Mouse (Mus musculus): ENCODE results near the gene Git2.
A peak's percentile ranks its signal among the peaks of the same experiment; 100 is the strongest.

Git2 gene

GRCm38 (mm10) chr5:114796299-114797012 is 21.1 kb upstream of the Git2 start:
- DNase-seq (ENCODE audit: low spot score): no peak

DNA sequence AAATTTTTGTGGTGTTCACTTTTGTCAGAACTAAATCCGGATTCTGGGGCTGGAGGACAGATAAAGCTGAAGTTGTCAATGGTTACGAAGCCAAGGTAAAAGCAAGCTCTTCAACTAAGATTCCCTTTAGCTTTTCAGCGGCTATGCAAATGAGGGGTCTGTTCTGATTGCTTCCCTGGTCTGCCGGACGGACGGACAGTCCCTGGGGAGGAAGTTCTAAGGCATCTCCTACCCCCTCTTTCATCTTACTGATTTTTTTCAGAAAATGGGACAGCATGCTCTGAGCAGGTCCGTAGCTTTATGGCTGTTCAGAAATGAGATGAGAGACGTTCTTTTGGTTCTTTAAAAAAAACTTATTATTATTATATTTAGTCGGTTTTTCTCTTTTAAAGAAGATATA is 20.3 kb upstream of the Git2 start:
- DNase-seq (ENCODE audit: low spot score): no peak

DNA sequence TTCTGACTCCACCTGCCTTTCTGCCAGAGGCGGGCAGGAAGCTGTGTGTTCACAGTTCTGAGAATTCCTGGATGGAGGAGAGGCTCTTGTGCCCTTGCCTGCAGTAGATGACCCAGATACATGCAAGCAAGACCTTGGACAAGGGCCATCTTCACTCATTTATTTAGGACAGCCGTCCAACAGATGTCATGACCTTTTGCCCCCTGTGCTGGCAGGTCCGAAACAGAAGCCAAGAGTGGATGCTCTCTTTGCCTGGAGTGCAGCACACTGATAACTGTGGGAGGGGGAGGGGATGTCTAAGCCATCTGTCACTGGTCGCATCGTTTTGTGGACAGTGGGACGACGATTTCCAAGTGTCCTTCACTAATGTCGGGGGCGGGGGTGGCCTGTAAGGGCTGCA is 19.9 kb upstream of the Git2 start:
- DNase-seq (ENCODE audit: low spot score): no peak

GRCm38 (mm10) chr5:114794609-114795008 is 19.3 kb upstream of the Git2 start:
- DNase-seq (ENCODE audit: low spot score): no peak

DNA sequence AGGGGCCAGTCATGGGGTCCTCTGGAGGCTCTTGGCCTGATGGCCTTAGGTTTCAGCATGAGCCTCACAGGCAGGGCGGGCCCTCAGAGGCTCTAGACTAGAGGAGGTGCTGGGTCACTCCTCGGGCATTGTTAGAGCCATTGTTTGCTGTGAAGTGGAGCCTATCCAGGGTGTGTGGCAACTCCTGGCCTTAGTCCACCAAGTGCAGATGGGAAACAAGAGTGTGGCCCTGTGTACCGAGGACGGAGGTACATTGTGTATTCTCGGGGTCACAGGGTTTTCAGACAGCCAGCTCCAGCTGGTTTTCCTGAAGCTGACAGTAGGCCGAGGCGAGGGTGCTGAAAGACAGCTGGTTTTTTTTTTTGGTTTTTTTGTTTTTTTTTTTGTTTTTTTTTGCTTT is 18.0 kb upstream of the Git2 start:
- no peak for DNase-seq (ENCODE audit: low spot score)

GRCm38 (mm10) chr5:114785196-114785595 is 9.9 kb upstream of the Git2 start:
- no peak for DNase-seq (ENCODE audit: low spot score)

GRCm38 (mm10) chr5:114784622-114785165 is 9.4 kb upstream of the Git2 start:
- DNase-seq (ENCODE audit: low spot score): no peak

DNA sequence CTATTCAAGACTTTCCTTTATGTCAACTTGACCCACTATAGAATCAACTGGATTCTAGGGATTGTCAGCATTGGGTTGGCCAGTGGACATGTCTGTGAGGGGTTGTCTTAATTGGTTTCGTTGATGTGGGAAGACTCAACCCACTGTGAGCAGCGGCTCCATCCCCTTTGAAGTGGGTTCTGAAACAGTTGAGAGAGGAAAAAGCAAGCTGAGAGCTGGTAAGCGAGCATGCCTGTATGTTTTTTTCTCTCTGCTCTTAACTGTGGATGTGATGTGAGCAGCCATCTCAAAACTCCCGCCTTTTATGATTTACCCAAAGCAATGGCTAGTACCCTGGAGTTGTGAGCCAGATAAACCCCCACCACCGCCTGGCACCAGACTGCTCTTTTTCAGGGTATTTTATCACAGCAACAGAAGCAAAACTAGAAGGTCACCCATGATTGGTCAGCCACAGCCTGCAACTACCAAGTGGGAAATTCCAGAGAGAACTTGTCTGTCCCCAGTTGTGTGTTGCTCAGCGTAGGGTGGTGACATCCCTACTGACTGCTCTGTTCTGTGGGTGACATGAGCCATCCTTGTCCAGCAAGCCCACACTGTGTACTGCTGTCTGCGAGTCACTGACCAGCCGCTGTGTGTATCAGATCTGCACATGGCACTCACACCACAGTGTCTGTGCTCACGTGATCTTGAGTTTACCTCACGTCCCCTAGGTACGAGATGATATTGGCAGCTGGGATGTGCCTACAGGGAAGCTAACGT is 8.3 kb upstream of the Git2 start:
- no peak for DNase-seq (ENCODE audit: low spot score)

DNA sequence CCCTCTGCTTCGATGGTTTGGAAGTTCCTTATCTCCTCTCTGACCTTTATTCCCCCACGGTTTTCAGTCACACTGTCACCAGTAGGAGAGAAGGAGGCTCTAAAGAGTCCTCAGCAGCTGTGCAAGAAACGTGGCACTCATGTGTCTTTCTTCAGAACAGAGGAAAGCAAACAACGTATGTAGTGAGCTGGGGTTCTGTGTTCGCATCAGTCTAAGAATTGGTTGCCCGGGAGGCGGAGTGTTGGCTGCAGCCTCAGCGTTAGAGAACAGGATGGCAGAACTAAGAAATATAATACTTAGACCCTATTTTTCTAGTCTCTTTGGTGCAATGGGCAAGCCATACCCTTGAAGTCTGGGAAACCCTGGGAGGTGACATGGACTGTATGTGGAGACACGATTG is 7.7 kb upstream of the Git2 start:
- no peak for DNase-seq (ENCODE audit: low spot score)

DNA sequence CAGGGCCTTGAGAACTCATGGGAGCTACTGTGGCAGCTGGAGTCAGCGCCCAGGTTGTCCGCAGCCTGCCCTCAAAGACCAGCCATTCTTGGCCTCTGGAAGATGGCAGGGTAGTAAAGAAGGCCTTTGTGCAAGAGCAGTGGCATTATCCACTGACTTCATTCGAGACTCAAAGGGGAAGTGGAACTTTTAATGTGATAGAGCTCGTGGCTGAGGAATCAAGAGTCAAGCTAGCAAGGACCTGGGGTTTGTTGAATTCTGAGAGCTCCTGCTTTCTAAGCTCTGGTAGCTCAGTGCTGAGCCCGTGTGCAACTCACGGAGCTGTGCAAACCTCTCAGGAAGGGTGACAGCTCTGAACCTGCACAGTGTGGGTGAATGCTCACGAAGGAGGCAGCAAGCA is 5.6 kb upstream of the Git2 start:
- no peak for DNase-seq (ENCODE audit: low spot score)

- no peak for DNase-seq (ENCODE audit: low spot score)
These were observed 4.7 kb upstream of the Git2 start for GRCm38 (mm10) chr5:114779956-114780489.

DNA sequence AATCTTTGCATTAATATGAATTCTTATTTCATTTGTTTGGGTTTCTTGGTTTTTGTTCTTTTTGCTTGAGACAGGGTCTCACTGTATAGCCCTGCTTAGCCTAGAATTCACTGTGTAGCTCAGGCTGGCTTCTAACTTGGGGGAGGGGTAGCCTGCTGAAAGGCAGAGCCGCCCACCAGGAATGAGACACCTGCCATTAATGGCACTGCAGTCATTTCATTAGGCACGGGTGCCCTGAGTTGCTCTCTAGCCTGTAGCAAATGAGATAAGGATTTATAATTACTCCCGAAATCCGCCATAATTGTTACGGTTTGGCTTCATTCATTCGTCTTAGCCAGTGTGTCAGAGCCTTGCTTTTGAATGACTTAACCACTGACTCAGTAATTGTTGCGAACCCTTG is 857 bp upstream of the Git2 start:
- DNase-seq (ENCODE audit: low spot score): no peak

GRCm38 (mm10) chr5:114774403-114775051 is 790 bp downstream of the Git2 start, which contains the start of gene Ankrd13a:
Gene Ankrd13a, plus strand, starts transcription at chr5:114774677.
- peak; percentile 89 for DNase-seq (ENCODE audit: low spot score)

- DNase-seq (ENCODE audit: low spot score): no peak
These were observed 1.5 kb downstream of the Git2 start for GRCm38 (mm10) chr5:114773780-114774179.

GRCm38 (mm10) chr5:114773211-114773710 is 2.1 kb downstream of the Git2 start:
- peak; percentile 98 for DNase-seq (ENCODE audit: low spot score)

DNA sequence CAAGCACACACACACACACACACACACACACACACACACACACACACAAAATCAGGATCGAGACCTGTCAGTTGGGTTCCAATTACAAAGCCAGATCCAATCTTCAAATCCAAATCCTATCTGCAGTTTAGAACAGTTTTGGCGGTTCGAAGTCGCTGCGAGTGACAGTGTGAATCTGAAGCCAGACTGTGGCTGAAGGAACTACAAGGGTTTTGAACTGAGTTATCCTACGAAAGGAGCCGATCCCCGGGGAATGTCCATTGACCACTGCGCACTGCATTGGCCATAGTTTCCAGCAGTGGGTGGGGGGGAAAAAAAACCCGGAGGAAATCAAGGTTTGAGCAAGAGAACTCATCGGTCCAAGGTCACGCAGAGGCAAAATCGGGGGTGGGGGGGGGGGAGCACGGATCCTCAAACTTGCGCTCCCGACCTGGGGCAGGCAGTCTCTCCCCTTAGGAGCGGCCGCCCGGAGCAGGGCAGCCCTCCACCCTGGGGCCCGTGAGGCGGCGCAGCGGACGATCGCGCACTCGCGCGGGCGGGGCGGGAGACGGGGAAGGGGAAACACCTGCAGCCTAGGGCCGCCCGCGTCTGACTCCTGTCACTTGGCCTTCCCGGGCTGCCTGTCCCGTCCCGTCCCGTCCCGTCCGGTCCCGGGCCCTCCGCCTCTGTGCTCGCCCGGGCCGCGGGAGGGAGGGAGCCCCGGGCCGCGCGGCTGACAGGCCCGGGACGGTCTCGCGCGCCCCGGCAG is 2.7 kb downstream of the Git2 start:
- DNase-seq (ENCODE audit: low spot score): peak; percentile 79

DNA sequence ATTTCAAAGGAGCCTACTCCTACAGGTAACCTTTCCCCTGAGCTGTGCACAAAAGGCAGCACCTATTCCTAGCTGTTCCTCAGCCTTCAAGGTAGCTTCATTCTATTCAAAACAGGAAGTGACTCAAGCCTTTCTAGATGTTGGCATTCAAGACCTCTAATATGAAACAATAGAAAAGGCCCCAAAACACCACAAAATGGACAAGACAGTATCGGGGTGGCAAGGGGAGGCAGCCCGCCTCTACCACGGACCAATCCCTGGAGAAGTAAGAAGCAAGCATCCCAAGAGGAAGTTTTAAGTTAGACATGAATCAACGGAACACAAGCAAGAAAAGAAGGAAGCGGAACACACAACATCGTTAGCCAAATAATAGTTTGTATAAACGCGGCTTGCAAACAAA is 3.5 kb downstream of the Git2 start:
- no peak for DNase-seq (ENCODE audit: low spot score)

DNA sequence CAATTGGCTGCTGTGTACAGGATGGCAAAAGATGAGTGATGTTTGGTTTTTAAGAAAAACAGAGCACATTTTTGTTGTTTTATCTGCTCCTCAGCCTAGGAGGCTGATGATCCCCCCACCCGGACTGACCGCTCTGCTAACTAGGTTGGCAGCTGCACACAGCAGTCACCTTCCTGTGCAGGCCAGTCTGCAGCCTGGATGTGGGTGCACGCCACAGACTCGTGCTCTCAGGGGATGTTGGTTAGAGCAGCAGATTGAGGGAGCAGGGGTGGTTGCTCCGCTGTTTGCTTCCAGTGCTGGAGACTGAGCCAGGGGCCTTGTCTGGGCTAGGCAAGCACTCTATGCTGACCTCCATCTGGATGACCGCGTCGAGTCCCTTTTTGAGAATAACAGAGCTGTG is 5.5 kb downstream of the Git2 start:
- no peak for DNase-seq (ENCODE audit: low spot score)

- DNase-seq (ENCODE audit: low spot score): no peak
These were observed 8.1 kb downstream of the Git2 start for GRCm38 (mm10) chr5:114767185-114767584.

GRCm38 (mm10) chr5:114766686-114767085 is 8.6 kb downstream of the Git2 start:
- no peak for DNase-seq (ENCODE audit: low spot score)
